Mouse (Mus musculus) embryonic facial prominence, embryonic 14.5 days (tissue): ENCODE measurements at regions not wholly inside any gene's neighbourhood (a gene's known extent, or its start where the extent isn't known, plus 50 kb on each side); places are given as distances from the start of the nearest gene placed in this dataset.

Experiments
- ATAC-seq: fragments of 200-750 bp; cut with Nextera tagmentation; 2 replicates; pipeline ENCODE4 v1.8.0; 2017; ENCODE audit warnings: low read depth, moderate number of reproducible peaks, moderate TSS enrichment
- DNase-seq: peaks from one replicate; pipeline ENCODE4 v3.0.0-alpha.2; 2015; ENCODE audit warnings: low spot score
- H3K27ac ChIP-seq: fragments of 300-500 bp; sonication (generic); replicated peaks from 2 replicates; pipeline ENCODE4 v1.5.1; 2014; ENCODE audit warnings: low read depth, mild to moderate bottlenecking, low read length, moderate library complexity
- H3K27me3 ChIP-seq: fragments of 300-500 bp; sonication (generic); replicated peaks from 2 replicates; pipeline ENCODE4 v1.6.1; 2014; ENCODE audit warnings: low read length; ENCODE audit not compliant: control insufficient read depth, insufficient read depth
- H3K36me3 ChIP-seq: fragments of 300-500 bp; sonication (generic); 2 replicates; pipeline ENCODE4 v1.6.1; 2014; ENCODE audit warnings: low read length, mixed read lengths; ENCODE audit not compliant: control insufficient read depth, insufficient read depth
- H3K4me1 ChIP-seq: fragments of 300-500 bp; sonication (generic); 2 replicates; pipeline ENCODE4 v1.6.1; 2014; ENCODE audit warnings: antibody characterized with exemption, low read length; ENCODE audit not compliant: control insufficient read depth, insufficient read depth
- H3K4me2 ChIP-seq: fragments of 300-500 bp; sonication (generic); 2 replicates; pipeline ENCODE4 v1.6.1; 2014; ENCODE audit warnings: low read depth, mild to moderate bottlenecking, low read length, moderate library complexity, mixed read lengths
- H3K4me3 ChIP-seq: fragments of 300-500 bp; sonication (generic); 2 replicates; pipeline ENCODE4 v1.5.1; 2014; ENCODE audit warnings: low read depth, mild to moderate bottlenecking, low read length
- H3K9ac ChIP-seq: fragments of 300-500 bp; sonication (generic); 2 replicates; pipeline ENCODE4 v1.6.1; 2014; ENCODE audit warnings: low read depth, mild to moderate bottlenecking, low read length, moderate library complexity, mixed read lengths
- H3K9me3 ChIP-seq: fragments of 300-500 bp; sonication (generic); 2 replicates; pipeline ENCODE4 v1.6.1; 2016; ENCODE audit warnings: low read length; ENCODE audit not compliant: control insufficient read depth
- WGBS: fragments of 180-500 bp; shearing (Covaris S2); extraction: QIAGEN DNeasy Blood & Tissue Kit; methylation state at CpG from one replicate; pipeline ENCODE4 v1.1.7; 2014; 5-methylcytosine and 5-hydroxymethylcytosine counted together

DNA sequence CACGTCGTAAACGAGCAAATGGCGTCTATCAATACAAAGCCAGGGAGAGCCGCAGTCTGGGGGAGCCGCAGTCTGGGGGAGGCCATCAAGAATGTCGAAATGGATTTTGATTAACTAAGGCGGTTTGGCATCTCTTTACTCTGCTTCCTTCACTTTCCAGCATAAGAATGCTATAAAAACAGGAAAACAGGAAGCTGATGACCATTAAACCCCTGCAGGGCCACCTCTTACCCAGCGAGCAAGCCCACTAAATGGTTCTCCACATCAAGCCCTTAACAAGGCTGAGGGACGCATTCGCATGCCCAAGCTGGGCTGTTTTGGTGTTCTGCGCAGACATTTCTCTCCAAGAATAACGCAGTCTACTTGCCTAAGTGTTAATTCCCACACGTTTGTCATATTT is 64.0 kb upstream of the Sall4 start:
- Histone ChIP-seq H3K9me3 (no peaks in the 10 kb centered on the region), H3K27me3 (no peaks in the 10 kb centered on the region), H3K4me3 (no peak overlapping the region), H3K36me3 (no peaks in the 10 kb centered on the region), H3K27ac (no peak overlapping the region), H3K9ac (no peak overlapping the region), H3K4me2 (no peak overlapping the region), H3K4me1 (no peaks in the 10 kb centered on the region)
- 65% methylated on average over 14 of the region's 14 CpGs for WGBS
- no peak for ATAC-seq
- DNase-seq: no peak

DNA sequence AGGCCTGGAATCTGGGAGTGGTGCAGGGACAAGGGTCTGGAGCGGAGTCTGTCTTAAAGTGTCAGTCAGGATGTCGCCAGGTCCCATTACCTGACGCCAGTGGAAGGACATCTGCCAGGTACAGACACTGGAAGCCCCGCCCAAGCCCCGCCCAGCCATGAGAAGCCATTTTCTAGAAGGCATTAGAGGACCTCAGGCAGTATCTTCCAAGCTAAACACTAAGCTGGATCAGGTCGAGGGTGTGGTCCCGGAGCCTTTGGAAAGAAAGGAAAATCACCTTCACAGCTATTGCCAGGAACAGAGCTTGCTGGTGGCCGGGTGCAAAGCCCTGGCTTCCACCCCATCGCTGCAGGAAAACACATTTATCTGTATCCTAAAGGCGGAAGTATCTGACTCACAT is 52.9 kb upstream of the Sall4 start:
- H3K27ac ChIP-seq: no peak overlapping the region
- H3K9me3 ChIP-seq: no peaks in the 10 kb centered on the region
- H3K36me3 ChIP-seq: no peaks in the 10 kb centered on the region
- WGBS: 68% methylated on average over 10 of the region's 10 CpGs
- no peak overlapping the region for H3K4me3 ChIP-seq
- no peak overlapping the region for H3K9ac ChIP-seq
- no peak for DNase-seq
- no peak overlapping the region for H3K4me2 ChIP-seq
- H3K27me3 ChIP-seq: no peaks in the 10 kb centered on the region
- no peaks in the 10 kb centered on the region for H3K4me1 ChIP-seq
- no peak for ATAC-seq
